Mouse (Mus musculus) heart, postnatal 10 days (tissue): Measurements from ENCODE around the gene Rbm25. TPM values are rescaled to one million over a fixed set of nuclear protein-coding genes. Genes with fewer than 3 reads are reported as not detected.
"Not testable (repeated sequence)": the region's sequence is repeated elsewhere in the genome, so short reads cannot be mapped to it uniquely, and the experiment has no call there.

Experiments
- DNase-seq, 2 experiments: peaks; one replicate each; pipeline ENCODE4 v3.0.0; 2021
- intact Hi-C: fragments of 180-260 bp; cut with DNase I; formaldehyde crosslinking; loops from one replicate; pipeline ENCODE4 v1.15.1; 2025
- total RNA-seq, 2 experiments: library from RNA; stranded (reverse); gene quantifications; 2 replicates each; pipeline ENCODE4 v1.2.3; 2021

The Rbm25 gene
- 10 to 100 TPM; 73.9 to 79.3 TPM for total RNA-seq

DNA sequence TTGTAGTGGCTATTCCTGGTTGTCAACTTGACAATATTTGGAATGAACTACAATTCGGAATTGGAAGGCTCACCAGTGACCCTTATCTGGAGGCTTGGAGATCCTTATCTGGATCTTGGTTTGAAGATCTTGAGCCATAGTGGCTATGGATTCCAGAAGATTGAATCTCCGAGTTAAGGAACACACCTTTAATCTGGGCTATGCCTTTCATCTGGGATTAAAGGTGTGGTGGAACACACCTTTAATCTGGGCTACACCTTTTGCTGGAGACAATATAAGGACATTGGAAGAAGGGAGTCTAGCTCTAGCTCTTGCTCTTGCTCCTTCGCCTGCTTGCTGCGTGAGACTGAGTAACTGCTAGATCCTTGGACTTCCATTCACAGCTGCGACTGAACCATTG, at the start of gene Rbm25:
Gene Rbm25, plus strand, starts transcription at position 301 of the 400 bp plus-strand sequence.
- intact Hi-C loops, result loop anchor here (5.0 kb wide), 1 partner anchor 34 kb away; the partner anchor contains the start of gene Zfyve1
- not testable (repeated sequence) for DNase-seq

- intact Hi-C loops, result no loop called here
- DNase-seq, result no peak
Measured at GRCm38 (mm10) chr12:83582106-83582505, 48.9 kb upstream of the Rbm25 start.

DNA sequence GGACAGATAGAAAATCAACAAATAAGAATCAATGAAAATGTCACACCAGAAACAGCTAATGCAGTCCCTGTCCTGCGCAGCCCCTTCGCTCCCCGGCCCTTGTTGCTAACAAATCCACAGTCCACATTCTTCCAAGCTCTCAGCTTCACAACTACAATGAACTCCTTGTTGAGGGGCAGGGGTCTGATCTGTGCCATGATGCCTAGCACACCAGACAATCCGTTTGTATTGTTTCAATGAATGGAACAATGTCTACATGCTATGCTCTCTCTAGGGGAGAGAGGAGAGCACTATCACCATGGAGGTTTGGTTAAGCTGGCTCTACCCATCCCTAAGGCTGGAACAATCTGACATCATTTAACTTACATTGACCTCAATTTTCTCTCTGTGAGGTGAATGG, 48.3 kb upstream of the Rbm25 start:
- no peak for DNase-seq
- intact Hi-C loops, result no loop called here

DNA sequence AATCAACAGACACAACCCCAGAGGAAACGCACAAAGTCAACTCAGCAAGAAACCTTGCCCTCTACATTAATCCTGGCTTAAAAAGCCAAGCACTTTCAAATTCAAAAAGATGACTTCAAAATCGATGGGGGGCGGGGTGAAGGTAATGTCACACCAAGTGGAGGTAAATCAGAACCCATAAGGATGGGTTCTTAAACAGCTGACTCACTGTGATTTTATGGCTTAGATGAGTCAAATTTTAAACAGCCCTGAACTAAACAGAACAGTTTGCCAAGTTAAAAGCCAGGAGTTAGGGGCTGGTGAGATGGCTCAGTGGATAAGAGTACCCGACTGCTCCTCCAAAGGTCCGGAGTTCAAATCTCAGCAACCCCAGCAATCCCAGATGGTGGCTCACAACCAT, 44.4 kb upstream of the Rbm25 start:
- intact Hi-C loops, result no loop called here
- DNase-seq, result no peak

- no peak for DNase-seq
- intact Hi-C loops, result no loop called here
Measured at GRCm38 (mm10) chr12:83591754-83592501, 39.1 kb upstream of the Rbm25 start.

DNA sequence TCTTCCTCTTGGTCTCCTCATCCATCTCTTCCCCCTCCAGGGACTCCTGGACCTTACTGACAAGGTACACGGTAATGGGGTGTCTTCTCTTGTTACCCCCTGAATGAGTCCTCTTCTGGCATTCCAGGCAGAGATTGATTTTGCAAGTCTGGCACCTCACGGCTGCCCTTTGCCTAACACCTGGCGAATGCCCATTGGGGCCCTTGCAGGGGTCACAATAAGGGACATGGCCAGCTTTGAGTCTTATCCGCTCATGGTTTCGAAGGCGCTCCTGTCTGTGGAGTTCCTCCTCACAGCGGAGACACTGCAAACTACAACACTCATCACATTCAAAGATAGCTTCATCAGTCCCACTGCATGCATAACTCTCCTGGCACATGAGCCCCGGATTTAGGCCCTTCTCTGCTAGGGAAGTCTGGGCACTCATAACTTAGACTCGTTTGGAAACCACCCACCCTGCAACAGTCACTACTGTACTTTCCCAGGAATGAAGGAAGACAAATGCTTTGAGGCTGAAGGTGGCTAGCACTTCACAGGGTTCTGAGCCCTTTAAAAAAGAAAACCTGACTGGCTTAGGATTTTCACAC, 36.5 kb upstream of the Rbm25 start:
- no peak for DNase-seq
- intact Hi-C loops, result loop anchor here (5.0 kb wide), 1 partner anchor 38 kb away; the partner anchor contains the start of gene Rbm25

GRCm38 (mm10) chr12:83596191-83596954, 34.7 kb upstream of the Rbm25 start:
- peak in 1 of 2 experiments; percentile 21 for DNase-seq
- intact Hi-C loops, result loop anchor here (5.0 kb wide), 1 partner anchor 36 kb away; the partner anchor contains the start of gene Rbm25

- intact Hi-C loops, result loop anchor here (5.0 kb wide), 1 partner anchor 35 kb away; the partner anchor contains the start of gene Rbm25
- DNase-seq, result peak; percentile 96 to 97
Measured at GRCm38 (mm10) chr12:83597025-83597501, 34.0 kb upstream of the Rbm25 start, which contains the start of gene Zfyve1. Gene Zfyve1 (minus strand): TSS chr12:83597222.

- no peak for DNase-seq
- intact Hi-C loops, result loop anchor here (5.0 kb wide), 1 partner anchor 34 kb away; the partner anchor contains the start of gene Rbm25
Measured at GRCm38 (mm10) chr12:83597881-83598280, 33.2 kb upstream of the Rbm25 start.

DNA sequence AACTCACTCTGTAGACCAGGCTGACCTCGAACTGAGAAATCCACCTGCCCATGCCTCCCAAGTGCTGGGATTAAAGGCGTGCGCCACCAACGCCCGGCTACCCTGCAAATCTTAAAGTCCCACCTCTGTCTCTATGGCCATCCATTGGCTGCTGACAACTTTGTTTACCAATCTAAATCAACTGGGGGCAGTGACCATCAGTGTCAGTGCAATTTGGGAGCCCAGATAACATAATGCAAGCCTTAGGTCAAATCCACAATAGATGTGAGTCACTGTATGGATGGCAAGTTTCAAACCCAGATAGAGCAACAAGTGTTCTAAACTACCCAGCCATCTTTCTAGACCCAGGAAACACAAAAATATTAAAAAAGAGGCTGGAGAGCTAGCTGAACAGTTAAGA, 28.8 kb upstream of the Rbm25 start:
- DNase-seq, result no peak
- intact Hi-C loops, result no loop called here

DNA sequence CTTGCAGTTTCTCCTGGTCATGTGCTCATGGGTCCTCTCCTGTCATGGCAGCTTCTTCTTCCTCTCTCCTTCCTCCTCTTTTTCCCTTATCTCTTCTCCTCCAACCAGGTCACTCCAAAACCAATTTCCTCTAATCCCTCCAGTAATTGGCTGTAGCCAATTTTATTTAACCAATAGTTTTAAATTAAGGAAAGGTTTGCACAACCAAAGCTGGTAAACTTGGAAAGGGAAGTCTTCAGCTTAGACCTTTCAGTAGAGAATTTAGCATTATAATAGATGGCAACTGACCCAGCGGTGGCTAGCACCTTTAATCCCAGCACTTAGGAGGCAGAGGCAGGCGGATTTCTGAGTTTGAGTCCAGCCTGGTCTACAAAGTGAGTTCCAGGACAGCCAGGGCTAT, 24.6 kb upstream of the Rbm25 start:
- DNase-seq, intact Hi-C loops: not testable (repeated sequence)

DNA sequence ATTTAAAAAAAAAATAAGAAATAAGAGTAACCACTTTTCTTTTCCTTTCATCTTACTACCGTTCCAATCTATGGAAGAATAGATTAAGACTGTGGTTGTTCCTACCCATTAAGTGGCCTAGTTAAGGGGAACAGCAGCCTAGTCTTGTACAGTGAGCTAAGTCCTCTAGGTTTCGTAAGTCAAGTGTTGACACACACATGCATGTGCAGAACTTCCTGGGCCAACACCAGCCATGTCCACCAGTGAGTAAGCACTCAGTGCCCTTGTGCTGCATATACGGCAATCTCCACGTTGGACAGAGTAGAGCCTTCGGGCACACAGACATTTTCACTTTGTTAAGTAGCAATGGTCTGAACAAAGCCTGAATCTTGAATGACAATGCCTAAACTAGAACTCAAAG, 13.8 kb upstream of the Rbm25 start:
- no peak for DNase-seq
- intact Hi-C loops, result no loop called here

GRCm38 (mm10) chr12:83618981-83619380, 12.1 kb upstream of the Rbm25 start:
- no peak for DNase-seq
- intact Hi-C loops, result no loop called here

GRCm38 (mm10) chr12:83620694-83621093, 10.3 kb upstream of the Rbm25 start:
- DNase-seq, intact Hi-C loops: not testable (repeated sequence)

DNA sequence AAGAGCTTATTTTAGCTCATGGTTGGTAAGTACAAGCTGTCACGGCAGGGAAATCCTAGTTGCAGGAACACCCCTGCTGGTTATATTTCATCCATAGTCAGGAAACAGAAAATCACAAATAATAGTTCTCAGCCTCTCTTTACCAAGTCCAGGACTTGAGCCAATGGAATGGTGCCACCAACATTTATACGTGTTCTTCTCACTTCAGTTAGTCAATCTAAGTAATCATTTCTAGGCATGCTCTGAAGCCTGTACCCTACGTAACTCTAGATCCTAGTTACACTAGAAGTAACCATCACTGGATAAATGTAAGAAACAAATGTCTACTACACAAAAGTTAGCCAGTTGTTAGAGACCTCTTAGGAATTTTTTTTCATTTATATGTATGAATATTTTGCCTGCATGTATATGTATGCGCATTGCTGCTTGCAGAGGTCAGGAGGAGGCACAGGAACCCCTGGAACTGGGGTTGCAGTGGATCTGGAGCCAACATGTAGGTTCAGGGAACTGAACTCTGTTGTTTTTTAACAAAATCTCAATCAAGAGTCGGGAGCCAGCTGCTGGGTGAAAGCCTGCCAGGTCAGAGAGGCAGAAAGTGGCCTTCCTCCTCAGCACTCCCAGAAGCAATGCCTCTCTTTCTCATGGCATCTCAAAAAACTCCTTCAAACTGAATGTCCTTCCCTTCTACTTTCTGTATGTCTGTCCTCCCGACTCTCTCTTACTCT, 8.8 kb upstream of the Rbm25 start:
- intact Hi-C loops, result no loop called here

DNA sequence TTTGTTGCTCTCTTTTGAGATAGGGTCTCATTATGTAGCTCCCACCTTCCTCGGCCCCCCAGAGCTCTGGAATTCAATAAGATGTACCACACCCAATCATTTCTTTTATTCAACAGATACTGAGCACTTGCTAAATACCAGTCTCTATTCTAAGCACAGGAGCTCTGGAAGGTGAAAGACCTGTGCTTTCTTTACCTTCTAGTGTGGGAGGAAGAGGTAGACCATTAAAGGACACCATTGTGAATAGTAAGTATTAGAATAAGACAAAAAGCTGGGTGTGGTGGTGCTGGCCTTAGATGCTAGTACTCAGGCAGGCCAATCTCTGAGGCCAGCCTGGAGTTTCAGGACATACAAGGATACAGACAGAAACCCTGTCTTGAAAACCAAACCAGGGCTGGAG, 6.7 kb upstream of the Rbm25 start:
- intact Hi-C loops, result no loop called here

More for the DNA sequence above, 8.8 kb upstream of the Rbm25 start:
- no peak for DNase-seq

GRCm38 (mm10) chr12:83631743-83632679, 975 bp downstream of the Rbm25 start:
- peak; percentile 97 to 98 for DNase-seq
- intact Hi-C loops, result loop anchor here (5.0 kb wide), 1 partner anchor 35 kb away; the partner anchor contains the start of gene Zfyve1

More for the DNA sequence above, 6.7 kb upstream of the Rbm25 start:
- DNase-seq, result no peak

DNA sequence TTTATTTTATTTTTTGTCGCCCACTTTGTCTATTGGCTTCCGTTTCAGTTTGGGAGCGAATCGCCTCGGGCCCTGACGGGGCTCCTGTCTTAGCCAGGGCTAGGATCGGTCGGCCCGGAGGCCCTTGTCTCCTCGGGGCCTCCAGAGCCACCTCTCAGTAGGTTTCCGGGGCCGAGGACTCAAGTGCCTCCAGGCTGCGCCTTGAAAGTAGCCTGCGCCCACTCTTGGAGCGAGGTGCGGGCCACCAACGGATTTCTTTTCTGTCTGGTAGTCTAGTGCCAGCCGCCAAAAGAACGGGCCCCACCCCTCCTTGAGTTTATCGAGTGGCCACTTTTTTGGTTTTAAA, 1.6 kb downstream of the Rbm25 start:
- intact Hi-C loops, result loop anchor here (5.0 kb wide), 1 partner anchor 35 kb away; the partner anchor contains the start of gene Zfyve1
- DNase-seq, result peak; percentile 62 to 63

DNA sequence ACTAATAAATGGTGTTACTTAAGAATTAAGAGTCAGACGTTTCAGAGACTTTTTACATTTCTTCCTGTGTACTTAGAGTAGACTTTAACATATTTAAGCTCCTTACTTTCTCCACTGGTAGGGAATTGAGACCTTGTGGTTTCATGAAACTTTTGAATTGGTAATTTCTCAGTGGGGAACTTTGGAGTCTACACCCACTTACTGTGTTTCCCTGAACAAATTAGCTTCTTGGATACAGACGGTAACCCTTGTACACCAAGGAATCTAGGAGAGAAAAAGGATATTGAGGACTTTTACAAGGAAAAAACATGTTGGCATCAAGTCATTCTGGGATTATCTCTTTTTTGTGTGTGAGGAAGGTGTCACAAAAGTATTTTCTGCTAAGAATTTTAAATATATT, 2.8 kb downstream of the Rbm25 start:
- intact Hi-C loops, result loop anchor here (5.0 kb wide), 1 partner anchor 37 kb away; the partner anchor contains the start of gene Zfyve1
- no peak for DNase-seq
